Mouse (Mus musculus) hindbrain, embryonic 14.5 days (tissue): ENCODE results near the gene Prkce. TPM values are rescaled to one million over a fixed set of nuclear protein-coding genes. Genes with fewer than 3 reads are reported as not detected.

Experiments
- ATAC-seq: fragments of 200-750 bp; cut with Nextera tagmentation; 2 replicates; pipeline ENCODE4 v1.8.0; 2017; ENCODE audit warnings: moderate number of reproducible peaks, mild to moderate bottlenecking, moderate TSS enrichment, moderate library complexity; ENCODE audit not compliant: low FRiP score
- DNase-seq: peaks from one replicate; pipeline ENCODE4 v3.0.0-alpha.2; 2015; ENCODE audit warnings: low spot score
- H3K27ac ChIP-seq: fragments of 300-500 bp; sonication (generic); 2 replicates; pipeline ENCODE4 v1.5.1; 2014; ENCODE audit warnings: mild to moderate bottlenecking, moderate library complexity
- H3K27me3 ChIP-seq: fragments of 300-500 bp; sonication (generic); 2 replicates; pipeline ENCODE4 v1.6.1; 2014; ENCODE audit warnings: mild to moderate bottlenecking, low read length, mixed read lengths; ENCODE audit not compliant: control insufficient read depth, insufficient read depth
- H3K36me3 ChIP-seq: fragments of 300-500 bp; sonication (generic); replicated peaks from 2 replicates; pipeline ENCODE4 v1.6.1; 2014; ENCODE audit not compliant: control insufficient read depth, insufficient read depth
- H3K4me1 ChIP-seq: fragments of 300-500 bp; sonication (generic); replicated peaks from 2 replicates; pipeline ENCODE4 v1.6.1; 2014; ENCODE audit warnings: antibody characterized with exemption, low read length, mixed read lengths; ENCODE audit not compliant: control insufficient read depth, insufficient read depth
- H3K4me2 ChIP-seq: fragments of 300-500 bp; sonication (generic); replicated peaks from 2 replicates; pipeline ENCODE4 v1.6.1; 2014; ENCODE audit warnings: mild to moderate bottlenecking, moderate library complexity
- H3K4me3 ChIP-seq: fragments of 300-500 bp; sonication (generic); replicated peaks from 2 replicates; pipeline ENCODE4 v1.5.1; 2014; ENCODE audit warnings: mild to moderate bottlenecking, low read length
- H3K9ac ChIP-seq: fragments of 300-500 bp; sonication (generic); 2 replicates; pipeline ENCODE4 v1.6.1; 2014
- H3K9me3 ChIP-seq: fragments of 300-500 bp; sonication (generic); 2 replicates; pipeline ENCODE4 v1.6.1; 2016; ENCODE audit warnings: low read length; ENCODE audit not compliant: control insufficient read depth
- WGBS: fragments of 180-500 bp; shearing (Covaris S2); extraction: QIAGEN DNeasy Blood & Tissue Kit; methylation state at CpG from one replicate; pipeline ENCODE4 v1.1.7; 2014; 5-methylcytosine and 5-hydroxymethylcytosine counted together
- polyA plus RNA-seq: library from polyadenylated mRNA; unstranded; fragments of >200 nt; fragmentation: Nextera tagmentation; extraction: Ambion mirVana; gene quantifications from 2 replicates; pipeline ENCODE4 v1.2.1, GENCODE M21; 2014

The Prkce gene
- polyA plus RNA-seq, 1 experiment from 2014 or later = 38.7 TPM

DNA sequence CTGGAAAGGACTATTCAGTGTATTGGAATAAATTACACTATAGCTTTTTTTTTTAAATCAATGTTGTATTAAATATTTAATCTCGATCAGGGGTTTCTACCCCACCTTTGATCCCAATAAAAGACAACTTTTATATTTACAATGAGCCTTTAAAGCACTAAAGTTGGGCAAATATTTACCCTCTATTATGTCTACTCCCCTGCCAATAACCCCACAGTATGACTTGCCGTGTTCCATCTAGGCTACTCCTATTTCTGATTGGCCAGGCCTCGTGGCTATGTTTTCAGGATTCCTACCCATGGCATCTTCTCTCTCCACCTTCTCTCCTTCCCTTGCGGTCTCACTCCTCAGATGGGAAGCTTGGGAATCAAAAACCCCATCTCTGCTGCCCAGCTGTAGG lies 108.8 kb downstream of the Prkce start:
- H3K4me3 ChIP-seq = no peak overlapping the region
- no peak overlapping the region for H3K4me2 ChIP-seq
- no peak for ATAC-seq
- no peaks in the 10 kb centered on the region for H3K36me3 ChIP-seq
- H3K9ac ChIP-seq = no peak overlapping the region
- 90% methylated on average over 4 of the region's 4 CpGs for WGBS
- no peaks in the 10 kb centered on the region for H3K27me3 ChIP-seq
- no peak overlapping the region for H3K27ac ChIP-seq
- no peaks in the 10 kb centered on the region for H3K9me3 ChIP-seq
- no peak for DNase-seq
- 0 out of 2 replicates have a peak, but pooled peaks cover 7% of the 10 kb centered on the region for H3K4me1 ChIP-seq

DNA sequence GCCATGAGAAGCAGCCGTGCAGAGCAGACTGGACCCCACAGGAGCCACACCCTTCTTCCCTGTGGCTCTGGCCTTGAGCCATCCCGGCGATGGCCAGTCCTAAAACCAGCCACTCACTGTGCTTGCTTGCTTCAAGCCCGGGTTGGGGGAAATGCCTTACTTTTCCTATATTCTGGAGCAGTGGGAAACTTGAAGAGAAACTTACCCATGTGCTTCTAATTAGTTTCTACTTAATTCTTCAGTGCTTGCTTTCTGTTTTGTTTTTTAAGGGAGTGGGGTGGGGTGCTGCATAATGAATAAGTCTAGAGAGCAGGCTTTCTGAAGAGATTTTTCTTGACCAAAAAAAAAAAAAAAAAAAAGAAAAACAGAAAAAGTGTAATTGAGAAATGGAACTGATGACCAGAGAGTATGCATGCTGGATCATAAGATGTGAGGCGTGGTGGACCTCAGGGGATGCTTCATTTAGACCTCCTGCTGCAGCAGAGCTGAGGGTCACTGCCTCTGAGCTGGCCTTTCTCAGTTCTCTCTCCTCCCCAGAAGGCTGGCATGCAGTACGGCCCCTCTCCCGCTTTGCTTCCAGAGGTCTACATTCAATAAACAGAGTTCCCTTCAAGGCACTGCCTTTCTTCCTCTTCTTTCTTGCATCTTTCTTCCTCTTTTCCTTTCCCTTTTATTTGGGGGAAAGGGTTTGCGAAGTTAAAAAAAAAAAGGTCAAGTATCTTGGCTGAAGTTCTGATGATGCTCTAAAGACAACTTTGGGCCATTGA lies 109.6 kb downstream of the Prkce start:
- Histone ChIP-seq H3K9me3 (no peaks in the 10 kb centered on the region), H3K36me3 (no peaks in the 10 kb centered on the region), H3K27me3 (no peaks in the 10 kb centered on the region), H3K27ac (no peak overlapping the region), H3K4me3 (no peak overlapping the region), H3K4me2 (no peak overlapping the region), H3K9ac (no peak overlapping the region), H3K4me1 (0 out of 2 replicates have a peak, but pooled peaks cover 4% of the 10 kb centered on the region)
- DNase-seq (no peak), ATAC-seq (no peak)
- 82% methylated on average over 8 of the region's 8 CpGs for WGBS

DNA sequence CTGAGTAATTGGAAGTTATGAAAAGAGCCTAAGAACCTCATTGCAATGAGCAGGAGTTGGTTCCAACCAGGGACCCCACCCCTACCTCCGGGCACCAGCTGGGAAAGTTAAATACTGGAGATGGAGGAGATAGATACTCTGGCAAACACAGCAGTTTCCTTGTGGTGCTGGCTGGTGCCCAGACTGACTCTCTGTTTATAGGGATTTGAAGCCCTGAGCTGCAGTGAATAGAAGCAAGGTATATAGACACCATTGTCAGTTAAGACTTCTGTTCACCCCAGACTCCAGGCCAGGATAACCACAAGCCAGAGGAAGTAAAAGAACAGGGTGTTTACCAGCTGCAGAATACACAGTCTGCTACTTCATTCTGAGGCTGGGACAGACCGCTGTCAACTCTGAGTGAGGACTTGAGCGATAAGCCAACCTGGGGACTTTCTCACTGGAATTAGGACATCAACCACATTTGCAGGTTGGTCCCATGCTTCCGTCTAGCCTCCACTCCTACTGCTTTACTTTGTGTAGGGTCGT lies 110.5 kb downstream of the Prkce start:
- Histone ChIP-seq H3K4me3 (no peak overlapping the region), H3K4me2 (no peak overlapping the region), H3K27me3 (no peaks in the 10 kb centered on the region), H3K27ac (no peak overlapping the region), H3K9ac (no peak overlapping the region), H3K9me3 (no peaks in the 10 kb centered on the region), H3K4me1 (0 out of 2 replicates have a peak, but pooled peaks cover 4% of the 10 kb centered on the region), H3K36me3 (no peaks in the 10 kb centered on the region)
- DNase-seq (no peak), ATAC-seq (no peak)
- 85% methylated on average over 5 of the region's 5 CpGs for WGBS

DNA sequence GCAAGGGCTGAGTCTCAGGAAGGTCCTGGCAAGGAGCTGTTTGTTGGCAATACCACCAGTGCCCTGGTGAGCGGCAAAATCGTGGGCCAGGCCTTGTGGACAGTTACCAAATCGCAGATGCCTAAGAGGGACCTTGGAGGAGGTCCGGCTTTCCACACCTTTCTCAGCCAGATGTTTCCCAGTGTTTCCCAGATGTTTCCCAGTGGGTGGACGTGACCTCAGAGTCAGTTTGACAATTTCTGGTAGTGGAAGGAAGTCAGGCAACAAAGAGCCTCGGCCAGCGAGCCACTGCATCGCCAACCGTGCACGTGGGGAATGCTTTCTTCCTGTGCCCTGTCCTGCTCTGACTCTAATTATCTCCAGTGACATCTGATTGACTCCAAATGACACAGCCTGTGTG lies 112.2 kb downstream of the Prkce start:
- Histone ChIP-seq H3K36me3 (no peaks in the 10 kb centered on the region), H3K27me3 (no peaks in the 10 kb centered on the region), H3K4me3 (no peak overlapping the region), H3K4me1 (peaks cover 4% of the 10 kb centered on the region; the same call in 1 of the 2 replicates), H3K27ac (no peak overlapping the region), H3K9me3 (no peaks in the 10 kb centered on the region), H3K4me2 (no peak overlapping the region), H3K9ac (no peak overlapping the region)
- ATAC-seq (no peak), DNase-seq (no peak)
- 40% methylated on average over 10 of the region's 10 CpGs for WGBS

DNA sequence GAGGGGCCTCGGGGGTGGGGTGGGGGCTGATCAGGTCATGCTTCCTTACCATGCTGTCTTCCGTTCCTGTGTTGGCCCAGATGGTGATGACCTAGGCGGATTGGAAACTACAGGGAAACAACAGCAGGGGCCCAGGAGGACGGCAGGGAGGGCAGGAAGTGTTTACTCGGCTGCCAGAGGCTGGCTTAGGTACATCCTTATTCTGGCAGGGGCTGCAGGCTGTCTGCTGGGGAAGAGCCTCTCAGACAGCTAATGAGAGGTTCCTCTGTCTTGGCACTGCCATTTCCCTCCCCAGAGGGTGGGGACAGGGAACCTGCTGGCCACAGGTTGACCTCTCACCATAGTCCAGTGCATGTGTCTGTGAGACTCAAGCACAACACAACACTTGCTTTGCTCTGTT lies 116.2 kb downstream of the Prkce start:
- no peak overlapping the region for H3K4me3 ChIP-seq
- H3K27me3 ChIP-seq = no peaks in the 10 kb centered on the region
- H3K9me3 ChIP-seq = no peaks in the 10 kb centered on the region
- H3K27ac ChIP-seq = no peak overlapping the region
- no peak overlapping the region for H3K4me2 ChIP-seq
- H3K4me1 ChIP-seq = peaks cover 4% of the 10 kb centered on the region; the same call in 1 of the 2 replicates
- no peaks in the 10 kb centered on the region for H3K36me3 ChIP-seq
- 46% methylated on average over 5 of the region's 5 CpGs for WGBS
- DNase-seq (no peak), ATAC-seq (no peak)
- no peak overlapping the region for H3K9ac ChIP-seq

DNA sequence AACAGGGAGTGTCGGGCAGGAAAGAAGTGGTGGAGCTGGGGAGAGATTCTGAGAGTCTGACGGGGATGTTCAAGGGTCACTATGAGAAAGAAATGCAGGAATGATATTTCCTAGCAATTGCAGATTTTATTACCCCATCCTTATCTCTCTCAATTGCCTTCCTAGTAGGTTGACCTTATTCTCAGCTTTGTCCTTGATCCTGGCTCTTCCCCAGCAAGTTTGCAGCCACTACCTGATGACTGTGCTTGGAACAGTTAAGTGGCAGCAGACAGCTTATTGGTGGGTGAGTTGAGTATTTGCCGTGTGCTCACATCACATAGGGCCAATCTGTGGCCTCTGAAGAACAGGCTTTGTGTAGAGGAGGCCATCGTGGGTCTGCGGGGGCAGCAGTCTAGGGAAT lies 117.5 kb downstream of the Prkce start:
- H3K9ac ChIP-seq = no peak overlapping the region
- no peaks in the 10 kb centered on the region for H3K36me3 ChIP-seq
- no peak for DNase-seq
- no peak overlapping the region for H3K4me3 ChIP-seq
- no peaks in the 10 kb centered on the region for H3K27me3 ChIP-seq
- no peak overlapping the region for H3K4me2 ChIP-seq
- H3K4me1 ChIP-seq = no peaks in the 10 kb centered on the region; the same call in 1 of the 2 replicates
- H3K27ac ChIP-seq = no peak overlapping the region
- H3K9me3 ChIP-seq = no peaks in the 10 kb centered on the region
- WGBS = 88% methylated on average over 5 of the region's 5 CpGs
- ATAC-seq = no peak

DNA sequence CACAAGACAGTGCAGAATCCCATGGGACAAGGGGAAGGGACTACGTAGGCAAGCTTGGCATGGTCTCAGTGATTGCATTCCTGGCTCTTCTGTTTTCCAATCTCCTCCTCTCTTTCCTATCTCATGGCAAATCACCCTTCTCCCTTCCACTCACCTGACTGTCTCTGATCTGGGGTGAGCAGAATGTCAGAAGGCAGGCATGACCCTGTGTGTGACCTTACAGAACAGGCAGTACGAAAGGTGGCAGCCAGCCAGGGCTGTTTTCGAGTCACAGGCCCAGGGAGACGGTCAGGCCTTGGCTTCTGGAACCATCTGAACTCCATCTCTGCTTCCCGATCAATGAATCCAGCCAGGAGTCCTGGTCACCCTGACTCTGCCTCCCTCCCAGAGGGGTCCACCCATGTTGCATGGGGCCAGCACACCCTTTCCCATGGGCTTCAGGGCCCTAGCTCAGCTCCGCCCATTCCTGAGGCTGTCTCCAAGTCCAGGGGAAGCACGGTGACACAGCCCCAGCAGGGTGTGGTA lies 119.2 kb downstream of the Prkce start:
- no peaks in the 10 kb centered on the region; the same call in 1 of the 2 replicates for H3K4me1 ChIP-seq
- 82% methylated on average over 7 of the region's 7 CpGs for WGBS
- no peak for ATAC-seq

DNA sequence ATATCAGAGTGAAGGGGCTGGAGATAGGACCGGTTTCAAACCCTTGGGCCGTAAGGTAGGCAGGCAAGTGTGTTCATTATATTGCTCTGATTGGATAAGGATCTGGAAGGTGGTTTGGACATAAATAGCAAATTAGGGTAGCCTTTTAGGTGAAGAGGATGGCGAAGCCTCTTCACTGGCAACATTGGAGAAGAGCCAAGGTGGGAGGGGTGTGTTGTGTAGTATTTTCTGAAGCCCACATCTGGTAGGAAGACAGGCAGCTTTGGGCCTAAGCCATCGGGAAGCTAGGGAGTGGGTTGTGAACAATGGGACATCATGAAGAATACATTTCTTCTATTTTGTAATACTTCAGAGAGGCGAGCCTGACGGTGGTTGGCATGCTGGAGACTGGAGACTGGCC lies 125.1 kb downstream of the Prkce start:
- H3K4me1 ChIP-seq = no peaks in the 10 kb centered on the region
- no peak overlapping the region for H3K9ac ChIP-seq
- no peak for ATAC-seq
- no peaks in the 10 kb centered on the region for H3K9me3 ChIP-seq
- H3K27me3 ChIP-seq = no peaks in the 10 kb centered on the region
- no peak overlapping the region for H3K4me2 ChIP-seq
- H3K27ac ChIP-seq = no peak overlapping the region
- H3K36me3 ChIP-seq = no peaks in the 10 kb centered on the region
- no peak for DNase-seq
- H3K4me3 ChIP-seq = no peak overlapping the region
- WGBS = 90% methylated on average over 6 of the region's 6 CpGs

More for the DNA sequence above, 119.2 kb downstream of the Prkce start:
- Histone ChIP-seq H3K36me3 (no peaks in the 10 kb centered on the region), H3K27me3 (no peaks in the 10 kb centered on the region), H3K4me2 (no peak overlapping the region), H3K9me3 (no peaks in the 10 kb centered on the region), H3K27ac (no peak overlapping the region), H3K9ac (no peak overlapping the region), H3K4me3 (no peak overlapping the region)
- DNase-seq = no peak

DNA sequence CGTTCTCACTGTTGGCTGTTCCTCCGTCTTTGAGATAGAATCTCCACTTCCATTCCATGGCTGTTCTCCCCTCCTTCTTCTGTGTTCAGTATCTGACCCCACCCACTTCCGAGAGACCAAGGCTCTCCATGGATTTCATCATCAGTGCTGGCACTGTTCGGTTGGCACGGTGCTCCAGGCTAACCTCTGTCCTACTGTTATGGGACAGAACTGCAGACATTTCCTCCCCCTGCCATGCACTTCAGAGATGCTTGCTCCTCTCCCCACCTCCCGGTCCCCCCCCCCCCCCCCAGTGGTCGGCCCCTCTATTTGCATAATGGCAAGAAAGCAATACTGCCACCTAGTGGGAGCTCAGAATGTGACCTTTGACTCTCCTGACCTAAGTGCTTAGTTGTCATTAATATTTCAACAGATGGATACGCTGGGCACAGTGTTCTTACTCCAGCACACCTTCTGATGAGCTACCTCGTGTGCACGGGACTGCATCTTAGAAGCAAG lies 125.7 kb downstream of the Prkce start:
- peak; percentile 62 for DNase-seq
- ATAC-seq = no peak

More for the DNA sequence above, 125.7 kb downstream of the Prkce start:
- Histone ChIP-seq H3K4me3 (no peak overlapping the region), H3K9me3 (no peaks in the 10 kb centered on the region), H3K4me2 (no peak overlapping the region), H3K4me1 (no peaks in the 10 kb centered on the region), H3K27me3 (no peaks in the 10 kb centered on the region), H3K9ac (no peak overlapping the region), H3K27ac (no peak overlapping the region), H3K36me3 (no peaks in the 10 kb centered on the region)
- WGBS = 50% methylated on average over 9 of the region's 10 CpGs
